Mouse (Mus musculus) myocyte (in vitro differentiated cells): Measurements from ENCODE around the gene Rbp7. TPM values are rescaled to one million over a fixed set of nuclear protein-coding genes. Genes with fewer than 3 reads are reported as not detected.

Source experiments
- H3K27me3 ChIP-seq: one replicate; pipeline ENCODE4 v1.6.1; 2011; ENCODE audit not compliant: control insufficient read depth, insufficient read depth, insufficient read length
- H3K36me3 ChIP-seq: one replicate; pipeline ENCODE4 v1.6.1; 2011; ENCODE audit not compliant: control insufficient read depth, insufficient read depth
- H3K4me2 ChIP-seq: one replicate; pipeline ENCODE4 v1.6.1; 2011; ENCODE audit warnings: low read depth, control low read depth
- H3K4me3 ChIP-seq: one replicate; pipeline ENCODE4 v1.5.1; 2011; ENCODE audit warnings: mild to moderate bottlenecking, control low read depth, moderate library complexity
- H3K79me2 ChIP-seq: one replicate; pipeline ENCODE4 v1.6.1; 2011; ENCODE audit not compliant: control insufficient read depth, insufficient read depth
- H3ac ChIP-seq: one replicate; pipeline ENCODE4 v1.6.1; 2011; ENCODE audit not compliant: control insufficient read depth, insufficient read length
- CEBPB ChIP-seq: IDR thresholded peaks from 2 replicates; pipeline ENCODE4 v1.6.1; 2011; ENCODE audit warnings: mild to moderate bottlenecking, moderate library complexity; ENCODE audit not compliant: poor library complexity, insufficient read depth, severe bottlenecking
- E2F4 ChIP-seq: IDR thresholded peaks from one replicate; pipeline ENCODE4 v1.6.1; 2011; ENCODE audit warnings: mild to moderate bottlenecking, control low read depth, moderate library complexity; ENCODE audit not compliant: insufficient read depth
- MAX ChIP-seq: IDR thresholded peaks from one replicate; pipeline ENCODE4 v1.6.1; 2011; ENCODE audit warnings: low read depth, mild to moderate bottlenecking, control low read depth
- MYOD1 ChIP-seq, 3 experiments: IDR thresholded peaks; one replicate each; pipeline ENCODE4 v1.6.1; 2011; ENCODE audit warnings: control low read depth in 2 of 3, low read depth in 2 of 3, mild to moderate bottlenecking in 2 of 3, moderate library complexity in 1 of 3; ENCODE audit not compliant: insufficient read length in 2 of 3, control insufficient read depth in 1 of 3
- MYOG ChIP-seq, 3 experiments: IDR thresholded peaks; one replicate each; pipeline ENCODE4 v1.6.1; 2011; ENCODE audit warnings: control low read depth in 2 of 3, low read depth in 2 of 3, mild to moderate bottlenecking in 2 of 3; ENCODE audit not compliant: insufficient read length in 2 of 3, control insufficient read depth in 1 of 3, insufficient read depth in 1 of 3
- POLR2A ChIP-seq: IDR thresholded peaks from one replicate; pipeline ENCODE4 v1.6.1; 2011; ENCODE audit warnings: low read depth, mild to moderate bottlenecking, control low read depth, moderate library complexity; ENCODE audit not compliant: insufficient read length
- POLR2AphosphoS2 ChIP-seq: IDR thresholded peaks from one replicate; pipeline ENCODE4 v1.6.1; 2011; ENCODE audit warnings: low read depth, control low read depth; ENCODE audit not compliant: insufficient read length
- REST ChIP-seq: IDR thresholded peaks from one replicate; pipeline ENCODE4 v1.6.1; 2011; ENCODE audit warnings: mild to moderate bottlenecking, control low read depth, moderate library complexity; ENCODE audit not compliant: insufficient read depth, insufficient read length
- SRF ChIP-seq: IDR thresholded peaks from one replicate; pipeline ENCODE4 v1.6.1; 2011; ENCODE audit warnings: low read depth; ENCODE audit not compliant: control insufficient read depth, insufficient read length
- TCF12 ChIP-seq: IDR thresholded peaks from one replicate; pipeline ENCODE4 v1.6.1; 2011; ENCODE audit warnings: mild to moderate bottlenecking, control low read depth; ENCODE audit not compliant: poor library complexity, insufficient read depth, severe bottlenecking
- TCF3 ChIP-seq: IDR thresholded peaks from one replicate; pipeline ENCODE4 v1.6.1; 2011; ENCODE audit warnings: low read depth, control low read depth; ENCODE audit not compliant: insufficient read length
- USF1 ChIP-seq: IDR thresholded peaks from one replicate; pipeline ENCODE4 v1.6.1; 2011; ENCODE audit warnings: low read depth, mild to moderate bottlenecking, control low read depth, moderate library complexity
- polyA plus RNA-seq: library from polyadenylated mRNA; unstranded; fragments of >200 nt; fragmentation: generic; extraction: Trizol; gene quantifications from one replicate; pipeline ENCODE4 v1.2.1, GENCODE M21; 2012; ENCODE audit warnings: missing spikeins

Rbp7 gene
- polyA plus RNA-seq, 1 experiment, result not detected

GRCm38 (mm10) chr4:149417854-149418365, 36.9 kb downstream of the Rbp7 start:
- peaks cover 100% of the 10 kb centered on the region for H3K79me2 ChIP-seq
- H3K4me2 ChIP-seq, result no peak overlapping the region
- no peak overlapping the region for H3ac ChIP-seq
- no peak overlapping the region for H3K4me3 ChIP-seq
- H3K27me3 ChIP-seq, result no peaks in the 10 kb centered on the region
- TF ChIP-seq MYOD1 (IDR thresholded peaks at IDR 0.05; ENCODE audit: control insufficient read depth in 1 of 3, insufficient read length in 2 of 3, low read depth in 2 of 3), result no peak
- TF ChIP-seq TCF3, result no peak
- H3K36me3 ChIP-seq, result no peaks in the 10 kb centered on the region

- Histone ChIP-seq H3K4me2 (peak overlapping the region; percentile 36), H3K36me3 (no peaks in the 10 kb centered on the region), H3K4me3 (no peak overlapping the region), H3ac (no peak overlapping the region), H3K79me2 (peaks cover 100% of the 10 kb centered on the region), H3K27me3 (no peaks in the 10 kb centered on the region)
- no peak for TF ChIP-seq POLR2A
- TF ChIP-seq MYOG (IDR thresholded peaks at IDR 0.05; ENCODE audit: control insufficient read depth in 1 of 3, insufficient read depth in 1 of 3, insufficient read length in 2 of 3, low read depth in 2 of 3), result peak in 2 of 3 experiments; percentile 35 to 59
- no peak for TF ChIP-seq TCF3
- TF ChIP-seq MYOD1 (IDR thresholded peaks at IDR 0.05; ENCODE audit: control insufficient read depth in 1 of 3, insufficient read length in 2 of 3, low read depth in 2 of 3), result peak in 2 of 3 experiments; percentile 37 to 53
- TF ChIP-seq TCF12, result no peak
Measured at GRCm38 (mm10) chr4:149416986-149417385, 37.8 kb downstream of the Rbp7 start.

GRCm38 (mm10) chr4:149416417-149416816, 38.4 kb downstream of the Rbp7 start:
- TF ChIP-seq REST (no peak), TCF3 (no peak), SRF (no peak), MAX (no peak), CEBPB (no peak), MYOG (IDR thresholded peaks at IDR 0.05; ENCODE audit: control insufficient read depth in 1 of 3, insufficient read depth in 1 of 3, insufficient read length in 2 of 3, low read depth in 2 of 3) (no peak), USF1 (no peak), POLR2AphosphoS2 (no peak), TCF12 (no peak), MYOD1 (IDR thresholded peaks at IDR 0.05; ENCODE audit: control insufficient read depth in 1 of 3, insufficient read length in 2 of 3, low read depth in 2 of 3) (no peak), E2F4 (no peak), POLR2A (no peak)
- Histone ChIP-seq H3K79me2 (peaks cover 100% of the 10 kb centered on the region), H3K27me3 (no peaks in the 10 kb centered on the region), H3ac (no peak overlapping the region), H3K4me2 (peak overlapping the region; percentile 26), H3K4me3 (no peak overlapping the region), H3K36me3 (no peaks in the 10 kb centered on the region)

GRCm38 (mm10) chr4:149415651-149416169, 39.1 kb downstream of the Rbp7 start:
- H3K4me3 ChIP-seq, result no peak overlapping the region
- H3ac ChIP-seq, result no peak overlapping the region
- H3K4me2 ChIP-seq, result peak overlapping the region; percentile 26
- no peaks in the 10 kb centered on the region for H3K36me3 ChIP-seq
- peaks cover 100% of the 10 kb centered on the region for H3K79me2 ChIP-seq
- peak in 2 of 3 experiments; percentile 61 to 83 for TF ChIP-seq MYOG (IDR thresholded peaks at IDR 0.05; ENCODE audit: control insufficient read depth in 1 of 3, insufficient read depth in 1 of 3, insufficient read length in 2 of 3, low read depth in 2 of 3)
- peak in 2 of 3 experiments; percentile 40 to 77 for TF ChIP-seq MYOD1 (IDR thresholded peaks at IDR 0.05; ENCODE audit: control insufficient read depth in 1 of 3, insufficient read length in 2 of 3, low read depth in 2 of 3)
- TF ChIP-seq SRF, result no peak
- no peak for TF ChIP-seq CEBPB
- no peaks in the 10 kb centered on the region for H3K27me3 ChIP-seq

GRCm38 (mm10) chr4:149414259-149414658, 40.5 kb downstream of the Rbp7 start:
- Histone ChIP-seq H3K36me3 (no peaks in the 10 kb centered on the region), H3ac (no peak overlapping the region), H3K4me3 (no peak overlapping the region), H3K27me3 (no peaks in the 10 kb centered on the region), H3K79me2 (peaks cover 100% of the 10 kb centered on the region), H3K4me2 (no peak overlapping the region)
- TF ChIP-seq MYOD1 (IDR thresholded peaks at IDR 0.05; ENCODE audit: control insufficient read depth in 1 of 3, insufficient read length in 2 of 3, low read depth in 2 of 3) (no peak), REST (no peak), POLR2A (no peak), POLR2AphosphoS2 (no peak), CEBPB (no peak), E2F4 (no peak), MYOG (IDR thresholded peaks at IDR 0.05; ENCODE audit: control insufficient read depth in 1 of 3, insufficient read depth in 1 of 3, insufficient read length in 2 of 3, low read depth in 2 of 3) (no peak), USF1 (no peak), TCF3 (no peak), MAX (no peak), SRF (no peak), TCF12 (no peak)
